Mouse (Mus musculus) megakaryocyte progenitor cell, adult 5-6 weeks (primary cell): ENCODE results near the gene Kif5a. TPM values are rescaled to one million over a fixed set of nuclear protein-coding genes. Genes with fewer than 3 reads are reported as not detected.

Experiments used
- ATAC-seq: replicated peaks from 2 replicates; pipeline ENCODE4 v1.8.0; 2016; ENCODE audit warnings: mild to moderate bottlenecking, moderate TSS enrichment, inconsistent platforms; ENCODE audit not compliant: poor library complexity
- total RNA-seq, 2 experiments: library from RNA; stranded (forward) in 1 of 2; stranded (reverse) in 1 of 2; fragments of 157-497, 149-512 nt in 1 of 2; fragments of 200-1000 nt in 1 of 2; gene quantifications; 2 replicates each; pipeline versions ENCODE4 v1.2.3 to v1.2.4; 2015 to 2017

Kif5a gene
- total RNA-seq, 2 experiments from 2014 or later, result 0.04 to 0.25 TPM

- ATAC-seq, result no peak
Measured at GRCm38 (mm10) chr10:127225213-127225612, 37.9 kb downstream of the Kif5a start.

- no peak for ATAC-seq
Measured at GRCm38 (mm10) chr10:127218339-127218738, 44.8 kb downstream of the Kif5a start.

GRCm38 (mm10) chr10:127217177-127217576 is 46.0 kb downstream of the Kif5a start:
- ATAC-seq, result no peak

GRCm38 (mm10) chr10:127216456-127216855 is 46.7 kb downstream of the Kif5a start:
- ATAC-seq, result no peak

- ATAC-seq, result no peak
Measured at GRCm38 (mm10) chr10:127214422-127214803, 48.7 kb downstream of the Kif5a start.

- no peak for ATAC-seq
Measured at GRCm38 (mm10) chr10:127213704-127214421, 49.3 kb downstream of the Kif5a start.

GRCm38 (mm10) chr10:127213272-127213671 is 49.9 kb downstream of the Kif5a start:
- ATAC-seq, result no peak

- ATAC-seq, result peak; percentile 92
Measured at GRCm38 (mm10) chr10:127211414-127211854, 51.7 kb downstream of the Kif5a start, which contains the start of gene Pip4k2c. Gene Pip4k2c (minus strand): TSS chr10:127211585.

GRCm38 (mm10) chr10:127210961-127211405 is 52.2 kb downstream of the Kif5a start:
- peak; percentile 42 for ATAC-seq

- no peak for ATAC-seq
Measured at GRCm38 (mm10) chr10:127209928-127210570, 53.1 kb downstream of the Kif5a start.

- ATAC-seq, result no peak
Measured at GRCm38 (mm10) chr10:127208921-127209320, 54.2 kb downstream of the Kif5a start.

- ATAC-seq, result peak; percentile 88
Measured at GRCm38 (mm10) chr10:127205373-127205772, 57.8 kb downstream of the Kif5a start.

GRCm38 (mm10) chr10:127204589-127204988 is 58.6 kb downstream of the Kif5a start:
- ATAC-seq, result peak; percentile 23

- peak; percentile 35 for ATAC-seq
Measured at GRCm38 (mm10) chr10:127203106-127203505, 60.0 kb downstream of the Kif5a start.

- ATAC-seq, result no peak
Measured at GRCm38 (mm10) chr10:127200279-127200678, 62.9 kb downstream of the Kif5a start.

GRCm38 (mm10) chr10:127199474-127199873 is 63.7 kb downstream of the Kif5a start:
- no peak for ATAC-seq

GRCm38 (mm10) chr10:127199068-127199467 is 64.1 kb downstream of the Kif5a start:
- ATAC-seq, result no peak

GRCm38 (mm10) chr10:127198492-127198891 is 64.7 kb downstream of the Kif5a start:
- ATAC-seq, result no peak

GRCm38 (mm10) chr10:127197505-127198110 is 65.5 kb downstream of the Kif5a start:
- ATAC-seq, result no peak

GRCm38 (mm10) chr10:127197104-127197503 is 66.0 kb downstream of the Kif5a start:
- ATAC-seq, result no peak

- ATAC-seq, result no peak
Measured at GRCm38 (mm10) chr10:127196392-127196791, 66.8 kb downstream of the Kif5a start.
